Mouse (Mus musculus): ENCODE measurements at regions not wholly inside any gene's neighbourhood (a gene's known extent, or its start where the extent isn't known, plus 50 kb on each side); places are given as distances from the start of the nearest gene placed in this dataset.

GRCm38 (mm10) chr11:52629776-52630175 is 134.7 kb upstream of the Fstl4 start:
- DNase-seq (ENCODE audit: low read depth, low spot score): peak; percentile 42

- DNase-seq (ENCODE audit: low read depth, low spot score): no peak
These were observed 132.9 kb upstream of the Fstl4 start for GRCm38 (mm10) chr11:52631579-52631978.

GRCm38 (mm10) chr11:52634189-52634588 is 130.2 kb upstream of the Fstl4 start:
- DNase-seq (ENCODE audit: low read depth, low spot score): no peak

- no peak for DNase-seq (ENCODE audit: low read depth, low spot score)
These were observed 128.6 kb upstream of the Fstl4 start for GRCm38 (mm10) chr11:52635716-52636389.

- DNase-seq (ENCODE audit: low read depth, low spot score): no peak
These were observed 125.5 kb upstream of the Fstl4 start for GRCm38 (mm10) chr11:52638939-52639338.

- DNase-seq (ENCODE audit: low read depth, low spot score): no peak
These were observed 122.6 kb upstream of the Fstl4 start for GRCm38 (mm10) chr11:52641725-52642338.

- no peak for DNase-seq (ENCODE audit: low read depth, low spot score)
These were observed 120.2 kb upstream of the Fstl4 start for GRCm38 (mm10) chr11:52644081-52644768.

- peak; percentile 78 for DNase-seq (ENCODE audit: low read depth, low spot score)
These were observed 116.1 kb upstream of the Fstl4 start for GRCm38 (mm10) chr11:52648176-52648839.

GRCm38 (mm10) chr11:52648849-52649400 is 115.5 kb upstream of the Fstl4 start:
- peak; percentile 92 for DNase-seq (ENCODE audit: low read depth, low spot score)

- no peak for DNase-seq (ENCODE audit: low read depth, low spot score)
These were observed 109.8 kb upstream of the Fstl4 start for GRCm38 (mm10) chr11:52654640-52655039.

- DNase-seq (ENCODE audit: low read depth, low spot score): peak; percentile 92
These were observed 108.5 kb upstream of the Fstl4 start for GRCm38 (mm10) chr11:52655720-52656474.

- DNase-seq (ENCODE audit: low read depth, low spot score): no peak
These were observed 103.2 kb upstream of the Fstl4 start for GRCm38 (mm10) chr11:52661234-52661633.

GRCm38 (mm10) chr11:52661894-52662593 is 102.4 kb upstream of the Fstl4 start:
- no peak for DNase-seq (ENCODE audit: low read depth, low spot score)

GRCm38 (mm10) chr11:52665343-52665742 is 99.1 kb upstream of the Fstl4 start:
- DNase-seq (ENCODE audit: low read depth, low spot score): no peak

GRCm38 (mm10) chr11:52675022-52675421 is 89.4 kb upstream of the Fstl4 start:
- DNase-seq (ENCODE audit: low read depth, low spot score): no peak

- DNase-seq (ENCODE audit: low read depth, low spot score): no peak
These were observed 86.2 kb upstream of the Fstl4 start for GRCm38 (mm10) chr11:52678259-52678658.

- DNase-seq (ENCODE audit: low read depth, low spot score): no peak
These were observed 79.0 kb upstream of the Fstl4 start for GRCm38 (mm10) chr11:52685436-52685835.

GRCm38 (mm10) chr11:52692701-52693100 is 71.7 kb upstream of the Fstl4 start:
- no peak for DNase-seq (ENCODE audit: low read depth, low spot score)

- DNase-seq (ENCODE audit: low read depth, low spot score): no peak
These were observed 62.8 kb upstream of the Fstl4 start for GRCm38 (mm10) chr11:52701682-52702081.

GRCm38 (mm10) chr11:52703391-52703790 is 61.0 kb upstream of the Fstl4 start:
- DNase-seq (ENCODE audit: low read depth, low spot score): no peak
